Mouse (Mus musculus): ENCODE data around the gene Galm. TPM values are rescaled to one million over a fixed set of nuclear protein-coding genes. Genes with fewer than 3 reads are reported as not detected.

Gene Galm
- total RNA-seq, 1 experiment from 2014 or later, result 12.1 TPM

- no peak for ATAC-seq (replicated peaks in 1 of 2; ENCODE audit: insufficient read depth in 1 of 2, low FRiP score in 2 of 2, low TSS enrichment in 1 of 2, low read depth in 1 of 2, poor library complexity in 2 of 2, severe bottlenecking in 2 of 2)
Measured at GRCm38 (mm10) chr17:80148995-80149388, 21.7 kb downstream of the Galm start.

GRCm38 (mm10) chr17:80151353-80151752 lies 24.1 kb downstream of the Galm start:
- ATAC-seq (replicated peaks in 1 of 2; ENCODE audit: insufficient read depth in 1 of 2, low FRiP score in 2 of 2, low TSS enrichment in 1 of 2, low read depth in 1 of 2, poor library complexity in 2 of 2, severe bottlenecking in 2 of 2), result no peak

- ATAC-seq (replicated peaks in 1 of 2; ENCODE audit: insufficient read depth in 1 of 2, low FRiP score in 2 of 2, low TSS enrichment in 1 of 2, low read depth in 1 of 2, poor library complexity in 2 of 2, severe bottlenecking in 2 of 2), result no peak; a peak in 1 of 4 replicates
Measured at GRCm38 (mm10) chr17:80152767-80153630, 25.7 kb downstream of the Galm start.

GRCm38 (mm10) chr17:80153631-80154030 lies 26.4 kb downstream of the Galm start:
- ATAC-seq (replicated peaks in 1 of 2; ENCODE audit: insufficient read depth in 1 of 2, low FRiP score in 2 of 2, low TSS enrichment in 1 of 2, low read depth in 1 of 2, poor library complexity in 2 of 2, severe bottlenecking in 2 of 2), result peak in 1 of 2 experiments; percentile 37; a peak in 1 of 4 replicates

- no peak for ATAC-seq (replicated peaks in 1 of 2; ENCODE audit: insufficient read depth in 1 of 2, low FRiP score in 2 of 2, low TSS enrichment in 1 of 2, low read depth in 1 of 2, poor library complexity in 2 of 2, severe bottlenecking in 2 of 2)
Measured at GRCm38 (mm10) chr17:80156905-80157304, 29.6 kb downstream of the Galm start.

- no peak for ATAC-seq (replicated peaks in 1 of 2; ENCODE audit: insufficient read depth in 1 of 2, low FRiP score in 2 of 2, low TSS enrichment in 1 of 2, low read depth in 1 of 2, poor library complexity in 2 of 2, severe bottlenecking in 2 of 2)
Measured at GRCm38 (mm10) chr17:80157489-80157888, 30.2 kb downstream of the Galm start.

- no peak for ATAC-seq (replicated peaks in 1 of 2; ENCODE audit: insufficient read depth in 1 of 2, low FRiP score in 2 of 2, low TSS enrichment in 1 of 2, low read depth in 1 of 2, poor library complexity in 2 of 2, severe bottlenecking in 2 of 2)
Measured at GRCm38 (mm10) chr17:80160454-80160853, 33.2 kb downstream of the Galm start.

- ATAC-seq (replicated peaks in 1 of 2; ENCODE audit: insufficient read depth in 1 of 2, low FRiP score in 2 of 2, low TSS enrichment in 1 of 2, low read depth in 1 of 2, poor library complexity in 2 of 2, severe bottlenecking in 2 of 2), result no peak
Measured at GRCm38 (mm10) chr17:80163991-80164390, 36.7 kb downstream of the Galm start.

- peak; percentile 42 to 63; a peak in 2 of 4 replicates for ATAC-seq (replicated peaks in 1 of 2; ENCODE audit: insufficient read depth in 1 of 2, low FRiP score in 2 of 2, low TSS enrichment in 1 of 2, low read depth in 1 of 2, poor library complexity in 2 of 2, severe bottlenecking in 2 of 2)
Measured at GRCm38 (mm10) chr17:80165741-80166140, 38.5 kb downstream of the Galm start.

GRCm38 (mm10) chr17:80166346-80166745 lies 39.1 kb downstream of the Galm start:
- no peak for ATAC-seq (replicated peaks in 1 of 2; ENCODE audit: insufficient read depth in 1 of 2, low FRiP score in 2 of 2, low TSS enrichment in 1 of 2, low read depth in 1 of 2, poor library complexity in 2 of 2, severe bottlenecking in 2 of 2)

GRCm38 (mm10) chr17:80167436-80167835 lies 40.2 kb downstream of the Galm start:
- ATAC-seq (replicated peaks in 1 of 2; ENCODE audit: insufficient read depth in 1 of 2, low FRiP score in 2 of 2, low TSS enrichment in 1 of 2, low read depth in 1 of 2, poor library complexity in 2 of 2, severe bottlenecking in 2 of 2), result no peak

GRCm38 (mm10) chr17:80167851-80168251 lies 40.6 kb downstream of the Galm start:
- ATAC-seq (replicated peaks in 1 of 2; ENCODE audit: insufficient read depth in 1 of 2, low FRiP score in 2 of 2, low TSS enrichment in 1 of 2, low read depth in 1 of 2, poor library complexity in 2 of 2, severe bottlenecking in 2 of 2), result no peak

GRCm38 (mm10) chr17:80168425-80169182 lies 41.3 kb downstream of the Galm start:
- ATAC-seq (replicated peaks in 1 of 2; ENCODE audit: insufficient read depth in 1 of 2, low FRiP score in 2 of 2, low TSS enrichment in 1 of 2, low read depth in 1 of 2, poor library complexity in 2 of 2, severe bottlenecking in 2 of 2), result no peak

- no peak for ATAC-seq (replicated peaks in 1 of 2; ENCODE audit: insufficient read depth in 1 of 2, low FRiP score in 2 of 2, low TSS enrichment in 1 of 2, low read depth in 1 of 2, poor library complexity in 2 of 2, severe bottlenecking in 2 of 2)
Measured at GRCm38 (mm10) chr17:80169792-80170191, 42.5 kb downstream of the Galm start.

GRCm38 (mm10) chr17:80170951-80171350 lies 43.7 kb downstream of the Galm start:
- no peak for ATAC-seq (replicated peaks in 1 of 2; ENCODE audit: insufficient read depth in 1 of 2, low FRiP score in 2 of 2, low TSS enrichment in 1 of 2, low read depth in 1 of 2, poor library complexity in 2 of 2, severe bottlenecking in 2 of 2)

GRCm38 (mm10) chr17:80171948-80172347 lies 44.7 kb downstream of the Galm start:
- no peak for ATAC-seq (replicated peaks in 1 of 2; ENCODE audit: insufficient read depth in 1 of 2, low FRiP score in 2 of 2, low TSS enrichment in 1 of 2, low read depth in 1 of 2, poor library complexity in 2 of 2, severe bottlenecking in 2 of 2)

GRCm38 (mm10) chr17:80172761-80173160 lies 45.5 kb downstream of the Galm start:
- ATAC-seq (replicated peaks in 1 of 2; ENCODE audit: insufficient read depth in 1 of 2, low FRiP score in 2 of 2, low TSS enrichment in 1 of 2, low read depth in 1 of 2, poor library complexity in 2 of 2, severe bottlenecking in 2 of 2), result peak in 1 of 2 experiments; percentile 60; a peak in 1 of 4 replicates

GRCm38 (mm10) chr17:80173708-80174107 lies 46.4 kb downstream of the Galm start:
- ATAC-seq (replicated peaks in 1 of 2; ENCODE audit: insufficient read depth in 1 of 2, low FRiP score in 2 of 2, low TSS enrichment in 1 of 2, low read depth in 1 of 2, poor library complexity in 2 of 2, severe bottlenecking in 2 of 2), result no peak

All from hematopoietic stem cell, adult 5-6 weeks (primary cell).